Mouse (Mus musculus): ENCODE measurements around the gene Ppm1h.
A peak's percentile ranks its signal among the peaks of the same experiment; 100 is the strongest.
"Not testable (repeated sequence)": the region's sequence is repeated elsewhere in the genome, so short reads cannot be mapped to it uniquely, and the experiment has no call there.

Gene Ppm1h

DNA sequence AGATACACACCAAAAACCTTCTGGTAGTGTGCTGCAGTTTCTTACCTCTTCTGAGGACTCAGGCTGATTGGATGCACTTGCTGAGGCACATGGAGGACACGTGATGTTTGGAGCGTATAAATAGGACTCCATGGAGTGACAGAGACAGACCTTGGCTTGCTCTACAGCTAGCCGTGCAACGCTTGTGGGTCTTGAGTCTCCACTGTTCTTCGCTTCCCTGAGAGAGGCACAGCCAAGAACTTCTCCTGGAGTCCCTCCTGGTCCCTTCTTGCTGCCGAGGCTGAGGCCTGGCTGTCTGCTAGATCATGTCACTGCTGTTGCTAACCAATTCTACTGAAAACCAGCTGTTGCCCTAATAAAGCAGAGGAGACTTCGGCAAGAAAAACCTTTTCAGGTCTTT is 221.4 kb downstream of the Ppm1h start:
- no peak for DNase-seq (ENCODE audit: low read depth)

DNA sequence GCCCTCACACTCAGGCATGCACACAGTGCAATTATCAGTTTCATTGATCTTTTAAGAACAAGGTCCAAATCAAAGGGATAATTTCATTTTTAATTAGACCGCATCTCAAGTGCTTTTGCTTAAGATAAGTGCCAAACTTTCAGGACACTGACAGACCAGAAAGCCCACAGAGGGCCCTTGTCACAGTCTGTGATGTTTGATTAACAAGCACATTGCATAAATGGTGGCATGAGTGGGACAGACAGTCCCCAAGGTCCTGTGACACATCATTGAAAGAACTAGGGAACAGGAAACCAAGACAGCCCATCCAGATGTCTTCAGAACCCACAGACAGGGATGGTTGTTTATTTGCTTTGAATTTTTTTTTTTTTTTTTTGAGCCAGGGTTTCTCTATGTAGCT is 221.9 kb downstream of the Ppm1h start:
- DNase-seq (ENCODE audit: low read depth) = no peak

DNA sequence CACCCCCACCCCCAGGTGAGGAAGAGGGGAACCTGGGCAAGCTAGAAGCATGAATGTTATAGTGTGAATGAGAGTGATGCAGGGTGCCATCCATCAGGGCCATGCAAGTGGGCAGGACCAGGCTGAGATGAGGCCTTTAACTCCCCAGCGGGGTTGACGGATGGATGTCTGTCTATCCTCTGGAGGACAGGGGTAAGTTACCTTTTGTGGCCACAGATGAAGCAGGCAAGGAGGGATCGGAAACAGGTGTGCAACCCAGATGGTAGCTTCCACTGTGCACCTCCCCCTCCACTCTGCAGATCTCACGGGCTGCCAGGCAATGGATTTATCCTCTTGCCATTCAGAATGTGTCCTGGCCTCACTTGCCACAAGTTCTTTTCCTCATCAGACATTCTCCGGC is 222.8 kb downstream of the Ppm1h start:
- DNase-seq (ENCODE audit: low read depth) = no peak

DNA sequence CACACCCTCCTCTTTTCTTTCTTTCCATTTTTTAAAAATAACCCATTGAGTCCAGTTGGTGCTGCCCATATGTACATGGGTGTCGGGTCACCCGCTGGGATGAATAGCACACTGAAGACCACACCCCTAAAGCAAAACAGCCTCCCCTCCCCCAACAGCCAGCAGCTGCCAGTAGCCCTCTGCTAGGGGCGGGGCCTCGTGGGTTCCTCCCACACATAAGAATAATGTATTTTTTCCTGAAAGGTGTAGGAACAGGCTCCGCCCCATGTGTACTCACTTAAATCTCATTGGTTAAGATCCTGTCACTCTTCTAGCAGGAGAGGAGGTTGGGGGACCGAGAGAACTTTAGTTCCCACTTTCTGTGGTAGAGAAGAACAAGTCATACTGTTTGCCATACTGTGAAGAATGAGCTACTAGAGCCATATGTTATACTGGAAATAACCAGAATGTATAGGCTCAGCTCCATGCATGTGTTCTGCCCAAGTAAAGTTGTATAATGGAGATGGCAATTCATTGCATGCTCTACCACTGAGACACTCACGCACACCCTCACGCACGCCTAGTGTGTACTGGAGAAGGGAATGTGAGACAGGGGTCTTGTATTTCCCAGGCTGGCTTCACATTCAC is 231.0 kb downstream of the Ppm1h start:
- no peak for DNase-seq (ENCODE audit: low read depth)

DNA sequence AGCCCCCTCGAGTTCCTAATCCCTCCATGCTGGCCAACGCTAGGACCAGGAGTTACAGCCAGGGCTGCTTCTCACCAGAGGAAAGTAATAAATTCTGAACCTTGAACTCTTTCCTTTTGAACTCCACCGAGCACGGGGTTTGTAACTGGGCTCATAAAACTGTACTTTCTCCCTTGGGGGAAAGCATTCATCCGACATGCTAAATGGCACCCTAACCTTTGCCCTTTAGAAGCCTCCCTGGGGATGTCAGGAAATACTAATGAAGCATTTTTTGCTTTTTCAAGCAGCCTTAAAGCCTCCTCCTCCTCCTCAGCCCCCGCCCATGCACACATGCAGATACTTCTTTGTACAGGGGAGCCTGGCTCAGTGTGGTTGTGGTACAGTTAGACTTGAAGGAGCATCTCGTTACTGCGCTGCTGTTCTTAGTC is 232.2 kb downstream of the Ppm1h start:
- no peak for DNase-seq (ENCODE audit: low read depth)

DNA sequence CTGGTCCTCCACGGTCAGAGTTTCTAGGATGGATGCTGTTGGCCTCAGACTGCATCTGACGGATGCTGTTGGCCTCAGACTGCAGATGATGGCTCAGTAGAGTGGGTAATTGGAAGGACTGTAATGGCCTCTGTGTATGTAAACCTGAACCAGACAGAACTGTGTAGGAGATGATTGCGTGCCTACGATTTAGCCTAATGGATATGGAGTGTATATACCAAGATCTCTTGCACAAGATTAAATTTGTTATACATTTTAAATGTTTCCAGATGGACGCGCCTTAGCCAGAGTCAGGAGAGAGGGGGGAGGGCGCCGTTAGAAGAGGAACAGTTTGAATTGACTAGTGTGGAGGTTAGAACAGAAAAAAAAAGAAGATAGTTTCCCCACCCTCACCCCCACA is 233.1 kb downstream of the Ppm1h start:
- DNase-seq (ENCODE audit: low read depth) = no peak

DNA sequence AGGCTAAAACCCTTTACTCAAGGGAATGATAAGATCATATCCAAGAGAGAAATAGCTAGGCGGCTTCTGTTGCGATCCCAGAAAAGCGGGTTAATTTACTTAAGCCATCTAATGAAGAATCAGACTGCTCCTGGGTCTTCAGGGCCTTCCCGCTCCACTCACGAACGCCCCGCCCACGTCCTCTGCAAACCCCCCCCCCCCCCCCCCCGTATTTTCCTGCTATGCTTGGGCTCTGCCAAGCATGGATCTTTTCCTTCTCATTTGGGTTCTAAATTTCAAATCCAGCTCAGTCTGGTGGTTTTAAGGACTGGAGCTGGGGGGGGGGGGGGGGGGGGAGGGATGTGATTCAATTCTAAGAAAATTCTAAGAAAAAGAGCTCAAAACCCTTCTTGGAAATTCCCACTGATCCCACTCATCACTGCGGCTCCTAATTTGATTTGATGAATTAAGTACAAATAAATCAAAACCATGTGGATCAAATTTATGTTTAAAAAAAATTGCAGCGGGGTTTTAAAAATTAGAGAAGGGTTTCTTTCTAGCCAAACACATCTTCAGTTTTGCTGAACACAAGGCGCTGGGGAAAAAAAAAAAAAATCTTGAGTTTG is 233.6 kb downstream of the Ppm1h start:
- DNase-seq (ENCODE audit: low read depth) = no peak

DNA sequence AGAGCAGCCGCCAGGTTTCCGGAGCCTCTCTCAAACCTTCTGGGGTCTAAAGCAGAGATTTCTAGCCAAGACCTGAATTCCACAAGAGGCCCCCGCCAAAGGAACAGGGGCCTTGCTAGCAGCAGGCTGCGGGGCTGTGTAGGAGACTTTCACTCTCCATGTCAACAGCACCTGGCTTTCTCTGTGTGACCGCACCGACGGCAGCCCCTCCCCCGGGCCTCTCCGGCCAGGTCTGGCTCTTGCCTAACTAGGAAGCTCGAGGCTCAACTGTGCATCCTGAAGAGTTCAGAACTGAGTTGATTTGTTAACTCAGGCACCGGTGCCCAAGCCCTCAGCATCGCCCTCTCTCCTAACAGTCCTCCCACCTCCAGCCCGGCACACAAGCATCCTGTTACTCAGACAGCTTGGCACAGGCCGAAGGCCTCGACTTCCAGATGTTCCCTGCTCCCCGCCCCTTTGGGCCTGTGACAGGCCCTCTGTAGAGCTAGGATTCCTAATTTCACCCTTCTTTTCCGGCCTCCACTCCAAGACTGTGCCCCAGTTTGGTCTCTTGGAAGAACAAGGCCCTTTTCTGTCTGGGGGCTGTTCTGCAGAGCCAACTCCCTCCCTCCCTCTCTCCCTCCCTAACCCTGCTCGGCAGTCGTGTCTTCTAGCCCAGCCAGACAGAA is 234.3 kb downstream of the Ppm1h start:
- peak; percentile 98 for DNase-seq (ENCODE audit: low read depth)

DNA sequence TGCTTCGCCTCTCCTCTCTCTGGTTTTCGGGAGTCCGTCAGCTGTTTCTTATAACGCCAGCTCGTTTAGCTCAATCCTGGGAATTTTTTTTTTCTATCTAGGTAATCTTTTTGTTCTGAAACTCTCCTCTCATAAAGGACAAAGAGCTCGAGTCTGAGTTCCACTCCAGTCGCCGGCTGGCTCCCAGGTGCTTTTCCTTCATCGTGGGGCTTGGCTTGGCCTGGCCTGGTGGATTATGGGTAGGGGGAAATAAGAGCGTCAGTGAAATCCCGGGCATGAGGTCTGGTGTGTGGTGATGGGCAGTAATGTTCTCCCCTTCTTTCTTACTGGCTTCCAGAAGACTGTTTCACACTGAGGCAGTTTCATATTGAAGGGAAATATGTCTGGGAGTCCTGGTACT is 234.8 kb downstream of the Ppm1h start:
- no peak for DNase-seq (ENCODE audit: low read depth)

DNA sequence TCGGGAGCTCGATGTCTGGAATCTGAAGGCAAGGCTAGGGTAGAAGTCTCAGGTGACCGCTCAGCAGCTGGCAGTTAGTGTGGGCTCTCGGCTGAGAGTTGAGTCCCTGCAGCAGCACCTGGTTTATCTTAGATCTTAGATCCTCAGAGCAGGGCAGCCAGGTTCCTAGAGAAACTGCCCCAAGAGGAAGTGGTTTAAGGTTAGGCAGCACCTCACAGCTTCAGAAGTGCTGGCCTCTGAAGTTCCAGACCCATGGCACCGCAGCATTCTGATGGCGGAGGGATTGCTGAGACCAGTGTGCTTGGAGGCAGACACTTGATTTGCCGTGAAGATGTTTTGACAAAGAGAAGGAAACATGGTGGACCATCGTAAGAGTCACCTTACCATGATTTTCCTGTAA is 237.3 kb downstream of the Ppm1h start:
- no peak for DNase-seq (ENCODE audit: low read depth)

DNA sequence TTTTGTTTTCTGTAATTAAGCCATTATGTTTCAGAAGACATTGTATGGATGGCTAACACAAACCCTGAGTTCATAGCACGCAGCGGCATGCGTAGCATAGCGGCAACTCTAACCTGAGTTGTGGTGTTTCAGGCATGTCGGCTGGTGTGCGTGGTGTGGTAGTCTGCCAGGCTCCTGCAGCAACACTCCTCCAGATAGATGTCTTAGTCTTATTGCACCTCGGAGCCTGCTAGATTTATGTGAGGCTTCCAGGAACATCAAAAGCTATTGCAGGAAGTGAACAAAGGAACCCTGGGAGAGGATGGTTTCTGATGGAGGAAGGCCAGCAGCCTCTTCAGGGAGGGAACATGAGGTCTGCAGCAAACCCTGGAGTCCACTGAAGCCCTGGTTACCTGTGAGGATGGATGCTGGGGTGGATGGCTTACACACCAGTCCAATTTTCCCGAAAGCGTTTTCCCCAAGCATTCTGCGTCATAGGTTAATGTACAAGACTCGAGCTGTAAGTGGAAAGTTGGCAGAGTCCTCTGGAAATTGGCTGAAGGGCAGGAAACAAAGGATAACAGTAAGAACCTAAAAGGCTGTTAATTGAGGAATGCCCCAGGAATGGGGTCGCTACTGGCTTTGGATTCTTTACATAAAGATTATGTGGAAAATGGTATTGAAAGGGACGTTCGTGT is 239.2 kb downstream of the Ppm1h start:
- no peak for DNase-seq (ENCODE audit: low read depth)

DNA sequence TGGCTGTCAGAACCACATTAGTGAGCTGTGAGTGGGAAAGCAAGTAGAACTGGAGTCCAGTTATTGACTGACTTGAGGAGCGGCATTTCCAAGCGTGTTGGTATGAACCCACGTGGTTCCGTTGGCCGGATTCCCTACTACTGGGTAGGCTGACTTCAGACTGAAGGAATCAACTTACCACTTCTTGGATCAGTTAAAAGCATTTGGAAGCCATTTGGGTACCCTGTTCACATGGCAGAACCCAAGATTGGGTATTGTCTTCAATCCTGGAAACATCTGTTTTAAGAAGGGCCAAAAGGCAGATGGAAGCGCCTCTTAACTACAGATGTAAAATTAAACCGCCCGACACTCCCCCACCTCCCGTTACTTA is 239.7 kb downstream of the Ppm1h start:
- DNase-seq (ENCODE audit: low read depth) = peak; percentile 94

DNA sequence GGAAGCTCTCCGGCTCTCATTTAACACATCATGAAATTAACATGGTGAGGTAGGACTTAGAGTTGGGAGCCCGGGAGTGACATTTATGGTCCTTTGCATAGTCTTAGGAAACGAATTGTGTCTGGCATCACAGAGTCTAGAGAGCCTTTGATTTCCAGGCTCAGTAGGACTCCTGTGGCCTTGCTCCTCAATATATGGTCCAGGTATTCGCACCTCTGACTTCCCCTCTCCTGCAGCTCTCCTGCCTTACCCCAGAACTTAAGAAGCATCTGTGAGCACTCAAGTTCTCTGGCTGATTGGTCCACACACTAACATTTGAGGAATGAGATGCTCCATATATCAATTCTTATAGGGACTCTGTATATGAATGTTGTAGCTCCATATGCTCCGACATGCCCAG is 240.2 kb downstream of the Ppm1h start:
- DNase-seq (ENCODE audit: low read depth) = no peak

DNA sequence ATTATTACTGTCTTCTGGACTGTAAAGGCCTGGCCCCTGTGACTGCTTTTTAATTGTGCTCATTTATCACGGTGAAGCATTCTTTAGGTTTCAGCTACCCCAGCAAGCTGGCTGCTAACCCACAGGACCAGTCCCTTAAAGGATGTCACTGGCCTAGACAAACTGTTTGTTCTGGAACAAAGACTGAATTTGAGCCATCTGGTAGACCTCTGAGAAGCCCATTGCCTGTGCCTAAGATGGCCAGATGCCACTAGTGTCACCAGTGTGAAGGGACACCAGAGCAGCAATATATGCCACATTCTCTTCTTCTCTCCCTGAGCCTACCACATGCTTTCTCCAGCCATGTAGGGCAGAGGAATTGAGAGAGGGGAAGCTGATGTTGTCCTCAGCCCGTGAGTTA is 240.9 kb downstream of the Ppm1h start:
- no peak for DNase-seq (ENCODE audit: low read depth)

DNA sequence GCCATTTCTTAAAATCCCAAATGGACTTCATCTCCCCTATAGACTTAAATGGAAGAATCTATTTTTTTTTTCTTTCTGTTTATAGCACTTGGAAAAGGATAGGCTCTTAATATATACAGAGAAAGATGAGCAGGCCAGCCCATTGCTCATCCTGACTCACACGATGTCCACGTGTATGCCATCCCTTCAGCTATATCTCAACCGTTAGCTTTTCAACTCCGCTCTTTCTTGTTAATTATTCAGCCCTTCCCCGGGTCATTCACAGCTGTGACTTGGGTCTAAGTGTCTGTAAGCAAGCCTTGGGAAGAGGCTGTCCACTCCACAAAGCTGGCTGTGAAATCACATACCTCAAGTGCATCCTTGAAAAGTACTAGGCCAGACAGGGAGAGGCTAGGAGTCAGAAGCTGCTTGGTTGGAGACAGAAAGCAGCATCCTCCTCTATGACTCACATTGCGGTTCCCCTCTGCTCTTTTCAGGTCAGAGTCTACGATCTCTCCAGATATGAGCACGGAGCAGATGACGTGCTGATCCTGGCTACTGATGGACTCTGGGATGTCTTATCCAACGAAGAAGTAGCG is 241.7 kb downstream of the Ppm1h start:
- DNase-seq (ENCODE audit: low read depth) = no peak

DNA sequence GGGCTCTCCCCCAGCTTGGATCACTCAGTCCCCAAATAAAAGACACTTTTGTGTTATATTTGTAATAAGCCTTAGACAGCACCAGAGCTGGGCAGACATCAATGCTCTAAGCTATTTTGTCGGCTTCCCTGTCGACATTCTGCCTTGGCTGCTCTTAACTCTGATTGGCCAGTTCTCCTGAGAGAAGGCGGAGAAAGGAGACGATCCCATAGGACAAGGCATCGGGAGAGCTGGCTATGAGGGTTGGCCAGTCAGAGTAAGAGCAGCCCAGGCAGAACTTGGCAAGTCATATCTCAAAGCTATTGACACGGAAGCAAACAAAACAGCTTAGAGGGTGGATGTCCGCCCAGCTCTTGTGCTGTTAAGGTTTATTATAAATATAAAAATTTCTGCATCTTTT is 243.7 kb downstream of the Ppm1h start:
- DNase-seq (ENCODE audit: low read depth) = no peak

DNA sequence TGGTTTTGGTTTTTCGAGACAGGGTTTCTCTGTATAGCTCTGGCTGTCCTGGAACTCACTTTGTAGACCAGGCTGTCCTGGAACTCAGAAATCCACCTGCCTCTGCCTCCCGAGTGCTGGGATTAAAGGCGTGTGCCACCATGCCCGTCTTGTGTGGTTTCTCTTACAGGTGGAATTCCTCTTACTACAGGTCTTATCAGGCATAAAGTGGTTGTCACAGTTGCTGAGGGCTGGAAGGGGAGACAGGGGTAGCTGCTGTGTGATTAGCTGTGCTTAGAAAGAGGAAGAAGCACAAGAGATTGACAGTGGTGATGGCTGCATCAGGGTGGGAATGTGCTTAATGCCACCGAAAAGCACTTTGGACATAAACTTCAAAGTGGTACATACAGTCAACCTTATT is 246.0 kb downstream of the Ppm1h start:
- not testable (repeated sequence) for DNase-seq (ENCODE audit: low read depth)

DNA sequence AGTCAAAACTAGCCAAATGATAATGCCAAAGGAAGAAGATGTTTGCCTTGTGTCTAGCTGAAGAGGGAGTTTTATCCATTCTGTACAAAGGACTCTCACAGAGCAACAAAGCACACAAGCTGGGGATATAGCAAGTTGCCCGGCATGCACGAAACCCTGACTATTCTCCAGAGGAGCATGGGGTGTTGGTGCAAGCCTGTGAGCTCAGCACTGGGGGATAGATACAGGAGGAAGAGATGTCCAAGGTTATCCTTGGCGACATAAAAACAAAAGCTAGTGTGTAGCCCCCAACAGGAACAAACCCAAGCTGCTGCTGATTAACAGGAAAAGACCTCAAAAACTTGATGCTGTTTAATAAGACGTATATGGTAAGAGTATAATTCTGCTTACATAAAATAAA is 247.7 kb downstream of the Ppm1h start:
- no peak for DNase-seq (ENCODE audit: low read depth)

DNA sequence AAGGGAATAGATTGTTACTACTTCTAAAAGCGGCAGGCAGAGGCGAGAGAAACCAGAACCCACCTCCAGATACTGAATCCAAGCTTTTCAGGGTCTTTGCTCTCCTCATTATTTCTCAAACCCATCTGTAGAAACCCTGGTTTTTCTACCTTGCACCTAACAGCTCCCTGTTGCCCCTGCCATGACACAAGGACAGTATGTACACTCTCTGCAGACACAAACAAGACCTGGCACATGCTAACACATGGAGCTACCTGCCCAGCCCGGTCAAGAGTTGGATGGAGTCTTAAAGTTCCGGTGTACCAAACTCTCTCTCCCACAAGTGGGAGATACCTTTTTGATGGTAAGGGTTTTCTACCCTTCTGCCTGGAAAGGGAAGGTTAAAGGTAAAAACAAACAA is 252.0 kb downstream of the Ppm1h start:
- no peak for DNase-seq (ENCODE audit: low read depth)

DNA sequence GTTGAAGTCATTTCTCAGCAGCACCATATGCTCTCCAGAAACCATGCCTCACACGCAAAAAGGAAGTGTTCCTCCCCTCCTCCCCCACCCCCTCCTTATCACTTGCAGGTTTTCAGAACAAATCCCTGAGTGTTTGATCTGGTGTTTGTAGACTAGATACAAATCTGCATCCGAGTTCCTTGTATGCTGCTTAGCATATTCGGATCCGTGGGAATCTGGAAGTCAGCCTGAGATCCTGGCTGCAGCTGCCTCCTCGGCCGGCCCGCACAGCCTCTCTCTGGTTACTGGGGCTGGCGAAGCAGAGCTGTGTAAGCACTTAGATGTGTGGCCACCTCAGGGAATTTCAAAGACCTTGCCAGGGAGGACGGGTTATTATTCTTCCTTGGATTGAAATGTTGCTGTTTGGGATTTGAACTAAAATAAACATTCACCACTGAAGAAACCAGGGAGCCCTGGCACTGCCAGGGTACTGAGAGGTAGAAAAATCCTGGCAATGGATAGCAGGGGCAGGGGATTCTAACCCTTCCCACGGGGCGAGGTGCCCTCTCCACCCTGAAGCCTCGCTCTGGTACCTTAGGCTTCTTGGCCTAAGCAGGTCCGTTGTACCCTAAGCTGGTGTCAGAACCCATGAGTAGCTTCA is 252.8 kb downstream of the Ppm1h start:
- peak; percentile 77 for DNase-seq (ENCODE audit: low read depth)

DNA sequence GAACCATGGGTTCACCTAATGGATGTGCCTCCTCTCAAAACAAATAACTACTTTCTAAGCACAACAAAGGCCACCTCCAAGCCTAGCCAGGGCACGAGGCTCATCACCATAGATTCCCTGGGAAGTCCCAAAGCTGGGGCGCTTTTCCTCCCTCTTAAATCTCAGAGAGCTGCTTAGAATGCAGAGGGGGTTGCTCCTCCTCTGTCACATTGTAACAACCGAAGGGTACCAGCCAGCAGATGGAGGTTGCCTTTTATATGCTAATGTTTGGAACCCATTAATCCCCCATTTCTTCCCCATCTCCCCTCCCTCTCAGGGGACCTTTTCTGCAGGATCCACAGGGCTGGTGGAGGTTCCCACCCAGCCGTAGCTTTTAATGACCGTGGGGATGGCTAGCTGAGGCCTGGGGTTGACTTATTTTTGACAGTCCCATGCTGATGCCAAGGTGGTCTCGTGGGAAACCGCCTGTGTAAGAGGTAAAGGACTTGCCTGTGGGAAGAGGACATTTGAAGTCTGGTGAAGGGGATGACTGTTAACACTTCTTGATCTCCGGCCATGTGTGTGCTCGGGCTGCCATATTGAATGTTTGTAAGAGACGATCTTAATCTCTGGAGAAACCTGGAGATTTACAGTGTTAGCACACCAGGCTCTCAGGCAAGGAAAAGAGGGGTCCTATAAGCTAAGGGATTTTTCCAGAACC is 253.4 kb downstream of the Ppm1h start:
- no peak for DNase-seq (ENCODE audit: low read depth)
